Mouse (Mus musculus): Measurements from ENCODE around the gene Pcgf1. TPM values are rescaled to one million over a fixed set of nuclear protein-coding genes. Genes with fewer than 3 reads are reported as not detected.

Gene Pcgf1
- polyA plus RNA-seq, 1 experiment: 19.3 TPM

GRCm38 (mm10) chr6:83057790-83058189 lies 19.9 kb upstream of the Pcgf1 start, which contains the start of gene Dqx1:
Dqx1 (plus strand) TSS chr6:83057844.
- DNase-seq (ENCODE audit: low read depth, low spot score): peak; percentile 94
- WGBS: 29% methylated on average over 3 of the region's 3 CpGs

GRCm38 (mm10) chr6:83058725-83059124 lies 18.9 kb upstream of the Pcgf1 start:
- DNase-seq (ENCODE audit: low read depth, low spot score): no peak

GRCm38 (mm10) chr6:83065995-83066394 lies 11.7 kb upstream of the Pcgf1 start:
- 67% methylated on average over 8 of the region's 8 CpGs for WGBS
- no peak for DNase-seq (ENCODE audit: low read depth, low spot score)

More at GRCm38 (mm10) chr6:83058725-83059124, 18.9 kb upstream of the Pcgf1 start:
- WGBS: 84% methylated on average over 2 of the region's 2 CpGs

GRCm38 (mm10) chr6:83066441-83066840 lies 11.2 kb upstream of the Pcgf1 start:
- DNase-seq (ENCODE audit: low read depth, low spot score): no peak
- 64% methylated on average over 6 of the region's 6 CpGs for WGBS

- WGBS: 30% methylated on average over 8 of the region's 8 CpGs
- no peak for DNase-seq (ENCODE audit: low read depth, low spot score)
Observed at GRCm38 (mm10) chr6:83068221-83068620, 9.4 kb upstream of the Pcgf1 start.

- WGBS: 2% methylated on average over 81 of the region's 81 CpGs
- DNase-seq (ENCODE audit: low read depth, low spot score): no peak
Observed at GRCm38 (mm10) chr6:83068706-83069487, 8.8 kb upstream of the Pcgf1 start.

- WGBS: 2% methylated on average over 68 of the region's 69 CpGs
- no peak for DNase-seq (ENCODE audit: low read depth, low spot score)
Observed at GRCm38 (mm10) chr6:83069488-83070246, 8.0 kb upstream of the Pcgf1 start.

GRCm38 (mm10) chr6:83070247-83070310 lies 7.6 kb upstream of the Pcgf1 start, which contains the start of gene Tlx2:
Tlx2 (minus strand) TSS chr6:83070293.
- no peak for DNase-seq (ENCODE audit: low read depth, low spot score)
- WGBS: 1% methylated on average over 10 of the region's 10 CpGs

GRCm38 (mm10) chr6:83070311-83071219 lies 7.1 kb upstream of the Pcgf1 start:
- WGBS: 2% methylated on average over 57 of the region's 58 CpGs
- DNase-seq (ENCODE audit: low read depth, low spot score): no peak

GRCm38 (mm10) chr6:83071220-83071619 lies 6.4 kb upstream of the Pcgf1 start:
- DNase-seq (ENCODE audit: low read depth, low spot score): no peak
- 2% methylated on average over 23 of the region's 24 CpGs for WGBS

- no peak for DNase-seq (ENCODE audit: low read depth, low spot score)
- 21% methylated on average over 2 of the region's 2 CpGs for WGBS
Observed at GRCm38 (mm10) chr6:83074979-83075378, 2.7 kb upstream of the Pcgf1 start.

- under 1% methylated on average over 46 of the region's 46 CpGs for whole genome bisulfite sequencing
Observed at GRCm38 (mm10) chr6:83078324-83078858, 722 bp downstream of the Pcgf1 start.

GRCm38 (mm10) chr6:83080210-83080609 lies 2.5 kb downstream of the Pcgf1 start:
- WGBS: 96% methylated on average over 5 of the region's 5 CpGs
- DNase-seq (ENCODE audit: low read depth, low spot score): no peak

More at GRCm38 (mm10) chr6:83078324-83078858, 722 bp downstream of the Pcgf1 start:
- DNase-seq (ENCODE audit: low read depth, low spot score): peak; percentile 90

- 47% methylated on average over 5 of the region's 5 CpGs for WGBS
- DNase-seq (ENCODE audit: low read depth, low spot score): no peak
Observed at GRCm38 (mm10) chr6:83083497-83083896, 5.8 kb downstream of the Pcgf1 start.

- DNase-seq (ENCODE audit: low read depth, low spot score): no peak
- 12% methylated on average over 6 of the region's 6 CpGs for WGBS
Observed at GRCm38 (mm10) chr6:83084477-83084876, 6.8 kb downstream of the Pcgf1 start.

- WGBS: 6% methylated on average over 41 of the region's 42 CpGs
- DNase-seq (ENCODE audit: low read depth, low spot score): no peak
Observed at GRCm38 (mm10) chr6:83086121-83087035, 8.7 kb downstream of the Pcgf1 start, which contains the start of gene Lbx2. Lbx2 (plus strand) TSS chr6:83086367.

GRCm38 (mm10) chr6:83087205-83087925 lies 9.7 kb downstream of the Pcgf1 start:
- 6% methylated on average over 47 of the region's 47 CpGs for WGBS
- no peak for DNase-seq (ENCODE audit: low read depth, low spot score)

- DNase-seq (ENCODE audit: low read depth, low spot score): no peak
- WGBS: 18% methylated on average over 9 of the region's 9 CpGs
Observed at GRCm38 (mm10) chr6:83087926-83088260, 10.2 kb downstream of the Pcgf1 start.

All from large intestine, adult 2 months (tissue).